Mouse (Mus musculus) cerebellum, adult 2 months (tissue): ENCODE data around the gene Hsd17b12.

Source experiments
- CTCF ChIP-seq: fragments of 200-500 bp; IDR thresholded peaks from 2 replicates; pipeline ENCODE4 v1.5.1; 2011; ENCODE audit warnings: low read depth, mild to moderate bottlenecking, control low read depth, low read length, moderate library complexity, borderline replicate concordance; ENCODE audit not compliant: insufficient read depth
- POLR2A ChIP-seq: fragments of 200-500 bp; IDR thresholded peaks from 2 replicates; pipeline ENCODE4 v1.6.1; 2011; ENCODE audit warnings: low read length, control low read depth, borderline replicate concordance; ENCODE audit not compliant: insufficient read depth

GRCm38 (mm10) chr2:94066540-94067135, 91.1 kb downstream of the Hsd17b12 start:
- no peak for TF ChIP-seq POLR2A
- no peak for TF ChIP-seq CTCF
